Mouse (Mus musculus): ENCODE results near the gene Ift80.
"Not testable (repeated sequence)": the region's sequence is repeated elsewhere in the genome, so short reads cannot be mapped to it uniquely, and the experiment has no call there.

DNA sequence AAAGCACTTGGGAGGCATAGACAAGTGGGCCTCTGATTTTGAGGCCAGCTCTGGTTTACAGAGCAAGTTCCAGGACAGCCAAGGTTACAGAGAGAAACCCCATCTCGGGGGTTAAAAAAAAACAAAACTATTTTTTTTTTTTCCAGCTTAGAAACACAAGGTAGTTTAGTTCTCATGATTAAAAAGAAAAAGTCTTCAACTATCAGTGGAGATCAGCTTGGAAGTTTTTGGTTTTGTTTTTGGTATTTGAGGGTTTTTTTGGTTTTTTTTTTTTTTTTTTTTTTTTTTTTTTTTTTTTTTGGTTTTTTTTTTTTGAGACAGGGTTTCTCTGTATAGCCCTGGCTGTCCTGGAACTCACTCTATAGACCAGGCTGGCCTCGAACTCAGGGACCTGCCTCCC lies 14.3 kb upstream of the Ift80 start:
- TF ChIP-seq CTCF (IDR thresholded peaks at IDR 0.05; ENCODE audit: low read depth, low read length); POLR2A (IDR thresholded peaks at IDR 0.05; ENCODE audit: borderline replicate concordance, low read depth, low read length): not testable (repeated sequence)

Data from bone marrow macrophage, adult 2 months (primary cell).